Mouse (Mus musculus): ENCODE results near the gene Ccdc107.

Gene Ccdc107

GRCm38 (mm10) chr4:43492821-43493185 is at the start of gene Ccdc107:
Gene Ccdc107, plus strand, starts transcription at chr4:43492900.
- peak; percentile 99 for DNase-seq (ENCODE audit: low read depth, low spot score)

GRCm38 (mm10) chr4:43443511-43443910 is 49.2 kb upstream of the Ccdc107 start:
- DNase-seq (ENCODE audit: low read depth, low spot score), result no peak

GRCm38 (mm10) chr4:43447251-43447650 is 45.4 kb upstream of the Ccdc107 start:
- DNase-seq (ENCODE audit: low read depth, low spot score), result no peak

- DNase-seq (ENCODE audit: low read depth, low spot score), result no peak
Observed at GRCm38 (mm10) chr4:43448554-43448953, 44.1 kb upstream of the Ccdc107 start.

- DNase-seq (ENCODE audit: low read depth, low spot score), result no peak
Observed at GRCm38 (mm10) chr4:43452315-43452714, 40.4 kb upstream of the Ccdc107 start.

GRCm38 (mm10) chr4:43453413-43453812 is 39.3 kb upstream of the Ccdc107 start:
- no peak for DNase-seq (ENCODE audit: low read depth, low spot score)

GRCm38 (mm10) chr4:43454041-43454836 is 38.5 kb upstream of the Ccdc107 start, which contains the start of gene Cd72:
Gene Cd72, minus strand, starts transcription at chr4:43454628.
- no peak for DNase-seq (ENCODE audit: low read depth, low spot score)

- no peak for DNase-seq (ENCODE audit: low read depth, low spot score)
Observed at GRCm38 (mm10) chr4:43456470-43456869, 36.2 kb upstream of the Ccdc107 start.

- no peak for DNase-seq (ENCODE audit: low read depth, low spot score)
Observed at GRCm38 (mm10) chr4:43457124-43457523, 35.6 kb upstream of the Ccdc107 start.

- no peak for DNase-seq (ENCODE audit: low read depth, low spot score)
Observed at GRCm38 (mm10) chr4:43463102-43463501, 29.6 kb upstream of the Ccdc107 start.

- DNase-seq (ENCODE audit: low read depth, low spot score), result no peak
Observed at GRCm38 (mm10) chr4:43465935-43466334, 26.8 kb upstream of the Ccdc107 start.

- DNase-seq (ENCODE audit: low read depth, low spot score), result no peak
Observed at GRCm38 (mm10) chr4:43466872-43467271, 25.8 kb upstream of the Ccdc107 start.

- DNase-seq (ENCODE audit: low read depth, low spot score), result no peak
Observed at GRCm38 (mm10) chr4:43470301-43470700, 22.4 kb upstream of the Ccdc107 start.

- no peak for DNase-seq (ENCODE audit: low read depth, low spot score)
Observed at GRCm38 (mm10) chr4:43473636-43474035, 19.1 kb upstream of the Ccdc107 start.

- no peak for DNase-seq (ENCODE audit: low read depth, low spot score)
Observed at GRCm38 (mm10) chr4:43476604-43477003, 16.1 kb upstream of the Ccdc107 start.

GRCm38 (mm10) chr4:43477857-43478533 is 14.7 kb upstream of the Ccdc107 start:
- DNase-seq (ENCODE audit: low read depth, low spot score), result peak; percentile 79

- no peak for DNase-seq (ENCODE audit: low read depth, low spot score)
Observed at GRCm38 (mm10) chr4:43478534-43478858, 14.2 kb upstream of the Ccdc107 start.

- no peak for DNase-seq (ENCODE audit: low read depth, low spot score)
Observed at GRCm38 (mm10) chr4:43478906-43479832, 13.5 kb upstream of the Ccdc107 start.

GRCm38 (mm10) chr4:43480985-43481384 is 11.7 kb upstream of the Ccdc107 start:
- no peak for DNase-seq (ENCODE audit: low read depth, low spot score)

GRCm38 (mm10) chr4:43481894-43482456 is 10.7 kb upstream of the Ccdc107 start:
- DNase-seq (ENCODE audit: low read depth, low spot score), result no peak

- no peak for DNase-seq (ENCODE audit: low read depth, low spot score)
Observed at GRCm38 (mm10) chr4:43482591-43482990, 10.1 kb upstream of the Ccdc107 start.

All from telencephalon, adult 2 months (tissue).